Mouse (Mus musculus) heart, postnatal 25 days (tissue): ENCODE results near the gene Apof. TPM values are rescaled to one million over a fixed set of nuclear protein-coding genes. Genes with fewer than 3 reads are reported as not detected.

Experiments
- DNase-seq: peaks from one replicate; pipeline ENCODE4 v3.0.0; 2022; ENCODE audit warnings: low spot score
- intact Hi-C: fragments of 180-260 bp; cut with DNase I; formaldehyde crosslinking; loops from one replicate; pipeline ENCODE4 v1.15.1; 2025
- total RNA-seq, 2 experiments: library from RNA; stranded (reverse); gene quantifications; 2 replicates each; pipeline ENCODE4 v1.2.3; 2021

Gene Apof
- total RNA-seq, result not detected

DNA sequence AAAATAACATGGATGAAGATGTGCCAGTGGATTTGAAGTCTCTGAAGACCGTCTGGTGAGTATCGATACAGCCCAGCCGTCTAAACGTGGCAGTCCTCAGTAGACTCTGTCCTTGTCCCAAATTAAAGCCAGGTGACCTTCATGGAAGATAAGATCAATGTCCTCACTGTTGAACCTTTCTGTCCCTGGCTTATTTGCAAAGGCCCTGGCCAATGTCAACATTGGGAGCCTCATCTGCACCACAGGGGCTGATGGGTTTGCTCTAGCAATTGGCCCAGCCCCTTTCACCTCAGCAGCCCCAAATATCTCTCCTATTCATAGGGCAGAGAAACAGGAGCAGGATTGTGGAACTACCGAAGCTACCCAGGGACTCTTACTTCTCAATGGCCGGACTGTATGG lies at the start of gene Apof:
Gene Apof, plus strand, starts transcription at position 301 of the 400 bp plus-strand sequence.
- DNase-seq, result no peak
- intact Hi-C loops, result no loop called here

GRCm38 (mm10) chr10:128221533-128222286 lies 46.8 kb upstream of the Apof start:
- DNase-seq, result no peak
- intact Hi-C loops, result no loop called here

DNA sequence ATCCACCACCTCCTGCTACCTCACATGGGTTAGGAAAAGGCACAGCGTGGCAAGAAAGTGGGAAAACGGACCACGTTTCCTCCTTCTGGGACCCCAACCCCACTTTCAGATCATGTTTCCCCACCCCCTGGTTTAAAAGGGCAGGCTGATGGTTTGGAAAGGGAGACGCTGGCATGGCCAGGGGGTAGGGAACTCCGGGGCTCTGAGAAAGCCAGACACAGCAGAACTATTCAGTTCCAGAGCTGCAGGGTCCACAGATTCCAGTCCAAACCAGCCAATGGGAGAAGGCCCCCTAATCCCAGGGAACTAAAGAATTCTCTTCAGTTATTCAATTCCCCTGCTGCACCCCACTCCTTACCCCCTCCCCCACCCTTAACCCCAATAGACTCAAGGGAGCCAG lies 43.4 kb upstream of the Apof start:
- intact Hi-C loops, result no loop called here
- DNase-seq, result no peak

GRCm38 (mm10) chr10:128225538-128225937 lies 42.9 kb upstream of the Apof start, which contains the start of gene Mip:
TSS of gene Mip (plus strand) at chr10:128225838.
- DNase-seq, result no peak
- intact Hi-C loops, result no loop called here

GRCm38 (mm10) chr10:128227592-128227991 lies 40.9 kb upstream of the Apof start:
- no peak for DNase-seq
- intact Hi-C loops, result no loop called here

DNA sequence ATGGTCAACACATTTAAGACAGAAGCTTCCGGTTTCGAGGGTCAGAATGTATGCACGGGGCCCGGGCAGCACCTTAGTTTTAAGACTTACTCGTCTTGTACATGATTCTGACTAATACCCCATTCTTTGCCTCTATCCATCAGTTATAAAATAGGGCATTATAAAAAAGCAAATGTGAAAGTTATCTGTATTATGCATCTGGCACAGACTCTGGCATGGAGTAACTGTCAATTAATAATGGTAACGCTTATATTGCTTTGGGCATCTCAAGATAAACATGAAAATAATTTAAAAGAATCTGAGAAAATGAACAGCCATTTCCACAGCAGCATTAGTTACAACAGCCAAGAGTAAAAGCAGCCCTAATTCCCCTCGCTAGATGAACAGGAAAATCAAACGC lies 40.5 kb upstream of the Apof start:
- intact Hi-C loops, result no loop called here
- no peak for DNase-seq

- DNase-seq, result no peak
- intact Hi-C loops, result loop anchor here (5.0 kb wide), 1 partner anchor 42 kb away; the partner anchor contains the start of gene Stat2
Observed at GRCm38 (mm10) chr10:128230582-128230981, 37.9 kb upstream of the Apof start.

- DNase-seq, result no peak
- intact Hi-C loops, result loop anchor here (5.0 kb wide), 1 partner anchor 41 kb away; the partner anchor contains the start of gene Stat2
Observed at GRCm38 (mm10) chr10:128231146-128231545, 37.3 kb upstream of the Apof start.

DNA sequence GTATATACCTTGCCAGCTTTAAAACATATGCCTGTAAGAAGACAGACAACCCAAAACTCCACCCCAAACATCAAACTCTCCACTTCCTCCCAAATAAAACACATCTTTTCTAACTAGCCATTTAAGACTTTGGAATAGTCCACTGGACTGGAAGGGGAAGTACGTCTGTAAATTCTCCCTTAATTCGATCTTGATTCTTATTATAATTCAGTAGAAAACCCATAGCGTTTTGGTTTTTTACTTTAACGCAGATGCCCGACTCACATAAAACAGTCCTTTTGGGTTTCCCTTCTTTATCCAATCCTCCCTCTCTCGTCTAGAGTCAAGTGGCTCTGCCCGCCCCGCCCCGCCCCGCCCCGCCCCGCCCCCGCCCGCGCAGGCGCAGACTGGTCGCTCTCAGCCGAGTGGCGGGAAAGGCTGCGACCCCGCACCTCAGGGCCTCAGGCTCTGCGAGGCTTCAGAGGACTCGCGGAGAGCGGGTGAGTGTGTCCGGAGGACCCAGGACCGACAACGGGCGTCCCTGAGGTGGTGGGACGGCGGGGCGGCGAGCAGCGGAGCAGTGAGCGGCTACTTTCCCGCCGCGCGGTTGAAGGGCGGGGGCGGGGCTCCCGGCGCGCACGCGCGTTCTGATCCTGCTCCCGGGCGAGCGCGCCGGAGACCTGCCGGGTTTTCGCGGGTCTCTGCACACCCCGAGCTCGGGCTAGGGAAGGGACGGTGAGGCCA lies 36.6 kb upstream of the Apof start, which contains the start of gene Timeless:
Gene Timeless, plus strand, starts transcription at position 369 of the 723 bp plus-strand sequence.
- DNase-seq, result peak; percentile 71
- intact Hi-C loops, result loop anchor here (1.0 to 5.0 kb wide), 2 partner anchors 19 to 40 kb away; partner anchors contain the start of gene Stat2

DNA sequence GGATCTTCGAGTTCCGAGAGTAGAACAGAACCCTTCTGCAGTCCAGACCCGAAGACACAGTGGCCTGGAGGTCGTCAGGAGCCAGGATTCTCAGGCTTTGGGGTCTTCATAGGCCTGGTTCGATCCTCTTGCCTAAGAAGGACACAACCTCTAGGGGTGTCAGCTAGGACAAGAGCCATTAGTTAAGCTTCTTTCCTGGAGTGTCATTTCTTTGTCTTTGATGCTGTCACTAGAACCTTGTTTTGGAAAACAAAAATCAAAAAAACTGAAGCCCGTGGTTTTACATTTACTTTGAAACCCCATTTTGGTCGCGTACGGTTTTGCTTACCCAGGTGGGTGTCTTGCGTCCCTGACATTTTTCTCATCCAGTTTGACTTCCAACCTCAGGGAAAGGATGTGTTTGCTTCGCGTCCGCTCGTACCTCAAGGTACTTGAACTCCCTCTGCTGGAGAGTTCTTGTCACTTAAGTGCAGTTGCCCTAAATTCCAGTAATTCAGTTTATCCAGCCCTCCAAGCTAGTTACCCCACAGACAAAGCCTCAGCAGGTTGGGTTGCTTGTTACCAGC lies 36.0 kb upstream of the Apof start:
- intact Hi-C loops, result loop anchor here (1.0 to 5.0 kb wide), 2 partner anchors 19 to 40 kb away; partner anchors contain the start of gene Stat2

GRCm38 (mm10) chr10:128236321-128236720 lies 32.1 kb upstream of the Apof start:
- DNase-seq, result no peak
- intact Hi-C loops, result no loop called here

More for the DNA sequence above, 36.0 kb upstream of the Apof start:
- DNase-seq, result no peak

GRCm38 (mm10) chr10:128237807-128238480 lies 30.5 kb upstream of the Apof start:
- peak; percentile 36 for DNase-seq
- intact Hi-C loops, result no loop called here

DNA sequence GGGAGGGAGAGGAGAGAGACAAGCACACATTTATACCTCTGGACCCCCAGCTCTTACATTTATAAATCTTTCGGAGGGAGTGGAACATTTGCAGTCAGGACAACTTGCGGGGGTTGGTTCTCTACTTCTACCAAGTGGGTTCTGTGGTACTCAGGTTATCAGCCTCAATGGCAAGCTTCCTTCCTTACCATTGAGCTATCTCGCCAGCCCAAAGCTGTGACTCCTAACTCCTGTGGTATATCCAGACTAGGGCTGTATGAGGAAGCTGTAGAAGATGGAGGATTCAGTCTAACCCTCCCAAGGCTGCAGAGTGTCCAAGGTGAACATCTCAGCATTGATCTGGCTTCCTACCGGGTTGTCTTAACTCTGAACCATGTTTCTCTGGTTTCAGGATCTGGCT lies 29.3 kb upstream of the Apof start:
- DNase-seq, result no peak
- intact Hi-C loops, result no loop called here

GRCm38 (mm10) chr10:128240131-128240530 lies 28.3 kb upstream of the Apof start:
- intact Hi-C loops, result no loop called here
- no peak for DNase-seq

- intact Hi-C loops, result no loop called here
Observed at GRCm38 (mm10) chr10:128243252-128243651, 25.2 kb upstream of the Apof start.

DNA sequence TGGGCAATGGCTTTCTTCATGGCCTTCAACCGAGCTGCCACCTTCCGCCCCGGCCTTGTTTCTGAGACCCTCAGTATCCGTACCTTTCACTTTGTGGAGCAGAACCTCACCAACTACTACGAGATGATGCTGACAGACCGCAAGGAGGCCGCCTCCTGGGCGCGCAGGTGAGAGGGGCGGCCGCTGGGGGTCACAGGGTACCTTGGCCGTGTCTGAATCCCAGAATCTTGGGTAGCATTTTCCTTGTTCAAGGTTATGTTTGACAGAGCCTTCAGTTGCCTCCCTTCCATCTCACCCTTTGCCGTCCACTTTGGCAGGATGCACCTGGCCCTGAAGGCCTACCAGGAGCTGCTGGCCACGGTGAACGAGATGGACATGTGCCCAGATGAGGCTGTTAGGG lies 24.4 kb upstream of the Apof start:
- intact Hi-C loops, result no loop called here
- DNase-seq, result no peak

More at GRCm38 (mm10) chr10:128243252-128243651, 25.2 kb upstream of the Apof start:
- DNase-seq, result no peak

DNA sequence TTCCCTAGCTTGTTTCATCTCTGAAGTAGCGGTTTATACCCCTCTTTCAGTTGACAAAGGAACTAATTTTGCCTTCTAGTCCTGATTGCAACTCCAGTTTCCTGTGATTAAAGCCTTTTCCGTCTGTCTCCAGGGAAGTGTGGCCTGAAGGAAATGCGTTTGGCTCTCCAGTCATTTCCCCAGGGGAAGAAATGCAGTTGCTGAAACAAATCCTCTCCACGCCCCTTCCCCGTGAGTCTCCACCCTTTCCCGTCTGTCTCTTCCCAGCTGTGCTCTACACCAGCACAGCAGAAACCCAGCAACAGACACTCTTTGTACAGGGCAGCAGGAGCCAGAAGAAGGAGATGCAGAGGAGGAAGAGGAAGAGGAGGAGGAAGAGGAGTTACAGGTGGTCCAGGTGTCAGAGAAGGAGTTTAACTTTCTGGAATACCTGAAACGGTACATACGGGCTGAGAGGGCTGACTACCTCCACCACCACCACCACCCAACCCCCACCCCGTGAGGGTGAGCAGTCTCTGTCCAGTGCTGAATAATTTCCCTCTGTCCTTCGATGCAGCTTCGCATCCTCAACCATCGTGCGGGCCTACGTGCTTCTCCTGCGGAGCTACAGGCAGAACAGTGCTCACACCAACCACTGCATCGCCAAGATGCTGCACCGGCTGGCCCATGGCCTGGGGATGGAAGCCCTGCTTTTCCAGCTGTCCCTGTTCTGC lies 21.3 kb upstream of the Apof start:
- peak; percentile 62 for DNase-seq
- intact Hi-C loops, result no loop called here

- no peak for DNase-seq
- intact Hi-C loops, result no loop called here
Observed at GRCm38 (mm10) chr10:128250565-128250964, 17.9 kb upstream of the Apof start.

DNA sequence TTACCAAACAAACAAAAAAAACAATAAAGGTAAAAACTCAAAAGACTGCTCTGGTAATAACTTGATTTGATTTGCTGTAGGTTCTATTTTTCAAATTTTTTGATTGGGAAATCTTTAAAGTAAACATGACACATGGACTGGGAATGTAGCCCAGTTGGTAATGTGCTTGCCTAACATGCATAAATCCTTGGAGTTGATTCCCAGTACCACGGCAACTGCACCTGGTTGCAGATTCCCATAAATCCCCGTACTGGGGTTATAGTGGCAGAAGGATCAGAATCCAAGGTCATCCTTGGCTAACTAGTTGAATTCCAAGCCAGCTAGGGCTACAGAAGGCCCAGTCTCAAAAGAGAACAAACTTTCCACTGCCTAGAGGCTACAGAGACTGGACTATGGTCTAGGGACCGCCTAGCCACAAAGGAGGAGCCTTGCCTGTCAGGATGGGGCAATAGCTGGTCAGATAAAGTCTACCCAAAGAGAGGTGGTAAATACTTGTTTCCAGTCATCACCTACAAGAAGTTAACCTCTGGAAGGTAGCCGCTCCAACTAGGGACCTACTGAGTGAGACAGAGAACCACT lies 14.7 kb upstream of the Apof start, which contains the start of gene Apon:
Gene Apon, plus strand, starts transcription at position 420 of the 579 bp plus-strand sequence.
- intact Hi-C loops, result no loop called here
- DNase-seq, result no peak
